Mouse (Mus musculus): ENCODE measurements around the gene Rfc3.
"Not testable (repeated sequence)": the region's sequence is repeated elsewhere in the genome, so short reads cannot be mapped to it uniquely, and the experiment has no call there.

Gene Rfc3

GRCm38 (mm10) chr5:151650700-151651410, at the start of gene Rfc3:
TSS of gene Rfc3 (minus strand) at chr5:151651242.
- DNase-seq (ENCODE audit: low read depth), result peak; percentile 94

- DNase-seq (ENCODE audit: low read depth), result not testable (repeated sequence)
These were observed 42.6 kb upstream of the Rfc3 start for GRCm38 (mm10) chr5:151693636-151694035.

GRCm38 (mm10) chr5:151686606-151687525, 35.8 kb upstream of the Rfc3 start:
- peak; percentile 86 for DNase-seq (ENCODE audit: low read depth)

DNA sequence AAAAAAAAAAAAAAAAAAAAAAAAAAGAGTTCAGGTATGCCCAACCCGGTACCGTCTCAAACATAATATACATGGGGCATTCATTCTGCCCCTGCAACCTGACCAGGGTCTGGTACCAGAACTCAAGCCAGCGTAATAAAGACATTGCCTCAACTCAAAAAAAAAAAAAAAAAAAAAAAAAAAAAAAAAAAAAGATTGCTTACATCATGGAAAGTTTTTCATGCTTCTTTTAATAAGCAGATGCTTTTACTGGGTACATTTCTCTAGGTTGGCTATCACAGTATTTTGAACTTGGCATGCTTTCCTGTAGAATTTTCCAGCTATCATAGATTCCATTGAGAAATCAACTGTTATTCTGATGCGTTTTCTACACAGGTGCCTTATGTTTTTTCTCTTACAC, 11.2 kb upstream of the Rfc3 start:
- DNase-seq (ENCODE audit: low read depth), result no peak

GRCm38 (mm10) chr5:151651411-151651784, 356 bp upstream of the Rfc3 start:
- DNase-seq (ENCODE audit: low read depth), result no peak

- peak; percentile 68 for DNase-seq (ENCODE audit: low read depth)
These were observed 6.2 kb downstream of the Rfc3 start for GRCm38 (mm10) chr5:151644845-151645244.

DNA sequence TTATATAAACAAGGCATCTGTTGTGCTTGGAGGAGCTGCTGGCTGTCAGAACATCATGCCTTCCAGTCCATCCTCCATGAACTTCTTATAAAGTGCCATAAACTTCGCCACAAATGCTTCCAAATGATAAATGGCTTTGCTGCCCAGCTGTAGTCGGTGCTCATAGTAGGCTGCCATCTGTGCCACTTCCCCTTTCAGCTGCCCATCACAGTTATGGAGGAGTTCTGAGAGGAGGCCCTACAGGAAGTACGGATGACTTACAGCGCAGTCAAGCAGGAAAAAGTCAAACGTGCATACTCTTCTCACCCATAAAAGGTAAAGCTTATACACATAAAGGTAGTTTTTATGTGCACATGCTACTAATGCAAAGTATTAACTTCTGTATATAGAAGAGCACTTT, 8.2 kb downstream of the Rfc3 start:
- no peak for DNase-seq (ENCODE audit: low read depth)

DNA sequence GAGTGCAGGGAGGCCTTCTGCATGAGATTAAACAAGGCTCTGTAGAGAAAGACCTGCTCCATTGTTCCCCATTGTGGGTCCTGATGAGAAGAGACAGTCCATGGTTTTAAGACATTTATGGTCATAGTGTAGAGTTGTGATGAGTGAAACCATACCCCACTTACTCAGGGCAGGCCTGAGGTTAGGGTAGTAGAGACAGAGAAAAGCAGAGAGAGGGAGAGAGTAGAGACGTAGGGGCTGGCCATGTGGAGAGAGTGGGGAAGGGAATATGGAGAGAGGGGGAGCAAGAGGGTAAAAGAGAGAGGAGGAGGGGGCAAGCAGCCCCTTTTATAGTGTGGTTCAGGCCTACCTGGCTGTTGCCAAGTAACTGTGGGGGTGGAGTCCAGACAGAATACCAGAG, 8.9 kb downstream of the Rfc3 start:
- no peak for DNase-seq (ENCODE audit: low read depth)

DNA sequence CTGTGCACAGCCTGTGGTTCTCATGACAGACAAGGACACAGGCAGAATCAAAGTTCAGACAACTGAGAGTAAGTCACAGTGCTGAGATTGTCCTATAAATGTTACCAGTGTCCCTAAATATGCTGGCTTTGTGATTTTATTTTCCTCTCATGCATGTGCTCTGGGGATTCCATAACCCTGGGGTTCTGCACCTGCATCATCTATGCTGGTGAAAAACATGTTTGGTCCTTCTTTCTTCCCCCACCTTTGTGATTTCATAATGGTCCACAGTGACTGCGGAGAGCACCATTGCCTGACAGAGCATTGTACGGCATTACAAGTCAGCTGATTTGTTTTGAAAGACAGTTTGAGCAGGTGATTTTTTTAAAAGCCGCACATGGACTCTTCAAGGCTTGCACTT, 45.1 kb downstream of the Rfc3 start, which contains the start of gene Vmn2r18:
Gene Vmn2r18 (minus strand): TSS at position 101 of the 400 bp plus-strand sequence.
- no peak for DNase-seq (ENCODE audit: low read depth)

DNA sequence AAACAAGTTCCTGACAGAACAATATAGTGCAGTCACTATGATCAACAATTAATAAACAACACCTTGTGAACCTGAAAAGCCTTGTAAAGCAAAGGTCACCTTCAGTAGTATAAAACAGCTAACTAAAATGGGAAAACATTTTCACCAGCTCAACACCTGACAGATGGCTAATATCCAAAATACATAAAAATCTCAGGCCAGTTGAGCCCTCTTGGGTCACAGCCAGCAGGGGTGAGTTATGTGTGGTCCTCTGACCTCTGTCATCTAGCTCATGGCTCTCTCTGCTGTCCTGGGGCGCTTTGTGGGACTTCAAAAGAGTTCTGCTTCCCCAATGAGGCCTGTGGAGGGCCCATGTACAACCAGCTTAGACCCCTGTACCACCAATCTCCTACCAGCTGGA, 49.3 kb downstream of the Rfc3 start:
- DNase-seq (ENCODE audit: low read depth), result no peak

Data from 416B (cell line).